Comparison of ENCODE assay signal across 8 mouse cellular contexts in genomic region chr8:64849091-64849896, GRCm38 (mm10). TPM values are rescaled to one million over a fixed set of nuclear protein-coding genes. Genes with fewer than 3 reads are reported as not detected.
DNase-seq lines count a peak whose midpoint lies in the region; ATAC-seq and TF ChIP-seq lines count a peak whose summit lies in the region.

No protein-coding gene starts in this region.

- no peak for TF ChIP-seq CTCF in thymus, adult 2 months (IDR thresholded peaks at IDR 0.05; ENCODE audit: borderline replicate concordance, control insufficient read depth, extremely low read depth, insufficient read depth, low read length, poor library complexity)

- H3K4me3 ChIP-seq in thymus, adult 2 months (ENCODE audit: control insufficient read depth, insufficient read depth, low read length), result peak overlapping the region; percentile 73
- peak overlapping the region; percentile 94 for H3K4me3 ChIP-seq in forebrain, embryonic 15.5 days
- peak overlapping the region; percentile 73 for H3K4me3 ChIP-seq in limb, embryonic 11.5 days (ENCODE audit: low read depth, low read length)
- H3K4me3 ChIP-seq in neural tube, embryonic 11.5 days (ENCODE audit: low read depth, low read length), result peak overlapping the region; percentile 93

- H3K9me3 ChIP-seq in forebrain, embryonic 15.5 days, result no peaks in the 10 kb centered on the region
- H3K9me3 ChIP-seq in limb, embryonic 11.5 days (ENCODE audit: control insufficient read depth, low read length), result no peaks in the 10 kb centered on the region; the same call in 1 of the 2 replicates
- H3K9me3 ChIP-seq in neural tube, embryonic 11.5 days (ENCODE audit: control insufficient read depth, low read length), result no peaks in the 10 kb centered on the region

- H3K9ac ChIP-seq in forebrain, embryonic 15.5 days (replicated peaks), result peak overlapping the region; percentile 92
- peak overlapping the region; percentile 84 for H3K9ac ChIP-seq in limb, embryonic 11.5 days (ENCODE audit: low read length)
- H3K9ac ChIP-seq in neural tube, embryonic 11.5 days (ENCODE audit: low read length), result peak overlapping the region; percentile 91

- H3K4me2 ChIP-seq in forebrain, embryonic 15.5 days (replicated peaks), result peak overlapping the region; percentile 69
- H3K4me2 ChIP-seq in limb, embryonic 11.5 days (ENCODE audit: low read depth, severe bottlenecking), result peak overlapping the region; percentile 67
- peak overlapping the region; percentile 61 for H3K4me2 ChIP-seq in neural tube, embryonic 11.5 days (ENCODE audit: low read depth)

- no peaks in the 10 kb centered on the region; the same call in 1 of the 2 replicates for H3K27me3 ChIP-seq in thymus, adult 2 months (ENCODE audit: control insufficient read depth, insufficient read depth, low read length)
- H3K27me3 ChIP-seq in forebrain, embryonic 15.5 days, result no peaks in the 10 kb centered on the region
- H3K27me3 ChIP-seq in limb, embryonic 11.5 days (ENCODE audit: control insufficient read depth, insufficient read depth, low read length), result no peaks in the 10 kb centered on the region
- H3K27me3 ChIP-seq in neural tube, embryonic 11.5 days (ENCODE audit: control insufficient read depth, insufficient read depth, low read length), result no peaks in the 10 kb centered on the region

- H3K36me3 ChIP-seq in thymus, adult 2 months (ENCODE audit: control insufficient read depth, insufficient read depth, low read length), result no peaks in the 10 kb centered on the region
- H3K36me3 ChIP-seq in forebrain, embryonic 15.5 days, result no peaks in the 10 kb centered on the region
- no peaks in the 10 kb centered on the region for H3K36me3 ChIP-seq in limb, embryonic 11.5 days (ENCODE audit: control insufficient read depth, insufficient read depth, low read length)
- H3K36me3 ChIP-seq in neural tube, embryonic 11.5 days (ENCODE audit: control insufficient read depth, insufficient read depth, low read length), result no peaks in the 10 kb centered on the region

- peaks cover 10% of the 10 kb centered on the region for H3K4me1 ChIP-seq in thymus, adult 2 months (replicated peaks; ENCODE audit: control insufficient read depth, insufficient read depth, low read length)
- peaks cover 32% of the 10 kb centered on the region for H3K4me1 ChIP-seq in forebrain, embryonic 15.5 days
- H3K4me1 ChIP-seq in limb, embryonic 11.5 days (ENCODE audit: control insufficient read depth, insufficient read depth, low read length), result peaks cover 8% of the 10 kb centered on the region; the same call in 1 of the 2 replicates
- peaks cover 10% of the 10 kb centered on the region; the same call in 1 of the 2 replicates for H3K4me1 ChIP-seq in neural tube, embryonic 11.5 days (ENCODE audit: control insufficient read depth, insufficient read depth, low read length)

- under 1% methylated on average over 92 of the region's 100 CpGs for WGBS in thymus, adult 2 months
- WGBS in forebrain, embryonic 15.5 days, result under 1% methylated on average over 88 of the region's 100 CpGs
- 0% methylated on average over 53 of the region's 100 CpGs for WGBS in limb, embryonic 11.5 days
- WGBS in neural tube, embryonic 11.5 days, result under 1% methylated on average over 38 of the region's 100 CpGs

- no peak for TF ChIP-seq POLR2A in thymus, adult 2 months (IDR thresholded peaks at IDR 0.05; ENCODE audit: control insufficient read depth, extremely low read depth, insufficient read depth, low read length, poor library complexity)

- no peak overlapping the region for H3K27ac ChIP-seq in thymus, adult 2 months (ENCODE audit: control insufficient read depth, insufficient read depth, low read length)
- peak overlapping the region; percentile 92 for H3K27ac ChIP-seq in forebrain, embryonic 15.5 days (replicated peaks)
- H3K27ac ChIP-seq in limb, embryonic 11.5 days (replicated peaks; ENCODE audit: low read depth, low read length), result peak overlapping the region; percentile 62
- H3K27ac ChIP-seq in neural tube, embryonic 11.5 days (ENCODE audit: low read depth, low read length), result peak overlapping the region; percentile 86

- ATAC-seq in forebrain, embryonic 15.5 days (replicated peaks), result peak; percentile 89
- peak; percentile 81 for ATAC-seq in limb, embryonic 11.5 days (ENCODE audit: insufficient number of reproducible peaks, low FRiP score, low TSS enrichment, low read depth)
- ATAC-seq in neural tube, embryonic 11.5 days (ENCODE audit: insufficient read depth, low FRiP score, low TSS enrichment), result peak; percentile 86

- peak; percentile 12 for DNase-seq in gastrocnemius, postnatal 14 days
- no peak for DNase-seq in gastrocnemius, postnatal 25 days
- peak; percentile 49 for DNase-seq in thymus, adult 2 months
- no peak for DNase-seq in thymus, postnatal 0 days (ENCODE audit: low spot score)
- peak; percentile 63 for DNase-seq in limb, embryonic 11.5 days (ENCODE audit: low spot score)
- DNase-seq in neural tube, embryonic 11.5 days (ENCODE audit: low spot score), result peak; percentile 50
- no peak for DNase-seq in layer of hippocampus, postnatal 14 days (ENCODE audit: low spot score in 2 of 2)

- intact Hi-C loops in gastrocnemius, postnatal 14 days (cut with DNase I; ENCODE audit: low total_unique reads), result no loop called here

RNA-seq across cellular contexts. Expression of gene Klhl2, which starts 0.5 kb away (rescaled TPM):
- total RNA-seq in gastrocnemius, postnatal 14 days (2021), result 1 to 10 TPM; 7.8 to 8.2 TPM
- 1 to 10 TPM; 5.3 to 6.6 TPM for total RNA-seq in gastrocnemius, postnatal 25 days (2021)
- 7.5 and 8.2 TPM in 2 replicates for polyA plus RNA-seq in thymus, adult 2 months (2012; rRNA removed)
- polyA plus RNA-seq in thymus, postnatal 0 days (2015; fragmentation: Nextera tagmentation; extraction: Ambion mirVana), result 8.1 and 8.4 TPM in 2 replicates
- polyA plus RNA-seq in forebrain, embryonic 15.5 days (2015; fragmentation: Nextera tagmentation; extraction: Ambion mirVana), result 41.7 and 42.3 TPM in 2 replicates
- 10.4 and 12.0 TPM in 2 replicates for polyA plus RNA-seq in limb, embryonic 11.5 days (2014; fragmentation: Nextera tagmentation; extraction: Ambion mirVana)
- polyA plus RNA-seq in neural tube, embryonic 11.5 days (2014; fragmentation: Nextera tagmentation; extraction: Ambion mirVana), result 20.0 and 20.2 TPM in 2 replicates
- total RNA-seq in layer of hippocampus, postnatal 14 days (2021), result 100 to 1,000 TPM; 220 to 258 TPM

Comparison
In these comparisons a context has a peak if more than half of its experiments do, and no peak if none do; other contexts are left out.
1. DNase-seq: peak in gastrocnemius, postnatal 14 days (single experiment), thymus, adult 2 months (single experiment), limb, embryonic 11.5 days (single experiment) and neural tube, embryonic 11.5 days (single experiment); none in gastrocnemius, postnatal 25 days (single experiment), thymus, postnatal 0 days (single experiment) and layer of hippocampus, postnatal 14 days (0 of 2).
2. Peak in every context shown above with its lines, with median percentiles within 50 percentile points of each other: H3K4me3 ChIP-seq, ATAC-seq, H3K4me2 ChIP-seq and H3K9ac ChIP-seq.